Mouse (Mus musculus) cerebellum, postnatal 25 days (tissue): ENCODE results near the gene Adarb1.

Source experiments
- DNase-seq, 2 experiments: peaks; one replicate each; pipeline ENCODE4 v3.0.0; 2021; ENCODE audit warnings: mixed read lengths in 2 of 2

Adarb1 gene

GRCm38 (mm10) chr10:77380716-77381115, 37.4 kb downstream of the Adarb1 start:
- DNase-seq, result no peak

- no peak for DNase-seq
These were observed 38.9 kb downstream of the Adarb1 start for GRCm38 (mm10) chr10:77379199-77379598.

GRCm38 (mm10) chr10:77376056-77376455, 42.0 kb downstream of the Adarb1 start:
- DNase-seq, result no peak

GRCm38 (mm10) chr10:77374948-77375347, 43.1 kb downstream of the Adarb1 start:
- no peak for DNase-seq

GRCm38 (mm10) chr10:77374407-77374806, 43.7 kb downstream of the Adarb1 start:
- peak in 1 of 2 experiments; percentile 42 for DNase-seq

- DNase-seq, result no peak
These were observed 47.9 kb downstream of the Adarb1 start for GRCm38 (mm10) chr10:77370129-77370528.

- DNase-seq, result peak; percentile 27 to 46
These were observed 50.1 kb downstream of the Adarb1 start for GRCm38 (mm10) chr10:77367973-77368372.

- no peak for DNase-seq
These were observed 51.1 kb downstream of the Adarb1 start for GRCm38 (mm10) chr10:77366959-77367358.

GRCm38 (mm10) chr10:77365212-77365611, 52.9 kb downstream of the Adarb1 start:
- DNase-seq, result peak; percentile 2 to 4

- DNase-seq, result peak; percentile 15 to 34
These were observed 57.6 kb downstream of the Adarb1 start for GRCm38 (mm10) chr10:77360486-77360885.

- DNase-seq, result peak; percentile 8 to 17
These were observed 60.1 kb downstream of the Adarb1 start for GRCm38 (mm10) chr10:77357957-77358356.

- peak; percentile 89 to 91 for DNase-seq
These were observed 64.9 kb downstream of the Adarb1 start for GRCm38 (mm10) chr10:77353031-77353745.

- DNase-seq, result peak; percentile 87 to 90
These were observed 75.2 kb downstream of the Adarb1 start for GRCm38 (mm10) chr10:77342842-77343241.

- DNase-seq, result no peak
These were observed 76.4 kb downstream of the Adarb1 start for GRCm38 (mm10) chr10:77341711-77342110.

- DNase-seq, result peak in 1 of 2 experiments; percentile 2
These were observed 77.0 kb downstream of the Adarb1 start for GRCm38 (mm10) chr10:77341059-77341458.

- DNase-seq, result peak; percentile 52 to 61
These were observed 78.2 kb downstream of the Adarb1 start for GRCm38 (mm10) chr10:77339871-77340341.

GRCm38 (mm10) chr10:77333518-77333917, 84.6 kb downstream of the Adarb1 start:
- no peak for DNase-seq

GRCm38 (mm10) chr10:77329446-77330094, 88.5 kb downstream of the Adarb1 start:
- no peak for DNase-seq

GRCm38 (mm10) chr10:77324716-77325115, 93.4 kb downstream of the Adarb1 start:
- DNase-seq, result peak; percentile 50 to 59

- peak in 1 of 2 experiments; percentile 39 for DNase-seq
These were observed 96.5 kb downstream of the Adarb1 start for GRCm38 (mm10) chr10:77321611-77322010.

GRCm38 (mm10) chr10:77321001-77321400, 97.1 kb downstream of the Adarb1 start:
- no peak for DNase-seq

GRCm38 (mm10) chr10:77315682-77316081, 102.4 kb downstream of the Adarb1 start:
- no peak for DNase-seq

GRCm38 (mm10) chr10:77314711-77315266, 103.3 kb downstream of the Adarb1 start:
- no peak for DNase-seq

- DNase-seq, result no peak
These were observed 109.1 kb downstream of the Adarb1 start for GRCm38 (mm10) chr10:77308978-77309377.
